Mouse (Mus musculus) CD8-positive naive resting alpha-beta T cell, adult 2 months (primary cell): ENCODE results near the gene Btc.

Experiments used
- DNase-seq, 2 experiments: peaks; one replicate each; pipeline ENCODE4 v3.0.0; 2022; ENCODE audit warnings: low read depth in 2 of 2, low spot score in 2 of 2

Btc gene

GRCm38 (mm10) chr5:91321840-91322239 lies 81.0 kb downstream of the Btc start:
- no peak for DNase-seq

DNA sequence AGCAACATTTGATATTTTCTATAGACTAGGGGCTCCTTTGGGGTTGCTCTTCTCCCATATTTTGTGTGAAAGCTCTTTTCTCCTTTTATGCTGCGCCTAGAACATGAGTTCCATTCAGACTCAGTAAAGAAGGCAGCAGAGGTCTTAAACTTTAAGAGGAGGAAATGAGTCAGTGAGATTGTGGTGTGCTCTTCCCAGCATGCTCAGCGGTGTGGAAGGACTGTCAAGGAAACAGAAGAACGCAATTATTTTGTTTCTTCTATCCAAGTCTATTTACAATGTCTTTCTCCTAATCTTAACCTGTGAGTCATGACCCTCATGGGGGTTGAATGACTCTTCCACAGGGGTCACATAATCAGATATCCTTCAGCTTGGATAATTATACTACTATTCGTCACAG lies 82.4 kb downstream of the Btc start:
- no peak for DNase-seq

DNA sequence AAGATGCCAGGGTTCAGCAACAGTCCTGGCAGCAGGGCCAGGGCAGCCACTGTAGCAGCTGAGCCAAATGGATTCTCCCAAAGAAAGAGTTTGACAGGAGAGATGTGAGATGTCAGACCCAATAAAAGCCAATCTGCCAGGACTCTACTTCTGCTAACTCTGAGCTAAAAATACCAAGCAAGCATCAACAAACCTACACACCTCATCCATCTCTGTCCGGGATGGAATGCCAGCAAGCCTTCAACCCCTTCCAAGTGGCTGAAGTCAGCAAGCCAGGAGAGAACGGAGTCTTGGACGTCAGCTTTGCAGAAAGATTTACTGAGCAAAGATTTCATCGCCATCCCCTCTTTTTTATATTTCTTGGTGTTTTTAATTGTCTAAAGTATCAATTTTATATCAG lies 88.8 kb downstream of the Btc start:
- DNase-seq = no peak

GRCm38 (mm10) chr5:91311767-91312166 lies 91.0 kb downstream of the Btc start:
- no peak for DNase-seq

DNA sequence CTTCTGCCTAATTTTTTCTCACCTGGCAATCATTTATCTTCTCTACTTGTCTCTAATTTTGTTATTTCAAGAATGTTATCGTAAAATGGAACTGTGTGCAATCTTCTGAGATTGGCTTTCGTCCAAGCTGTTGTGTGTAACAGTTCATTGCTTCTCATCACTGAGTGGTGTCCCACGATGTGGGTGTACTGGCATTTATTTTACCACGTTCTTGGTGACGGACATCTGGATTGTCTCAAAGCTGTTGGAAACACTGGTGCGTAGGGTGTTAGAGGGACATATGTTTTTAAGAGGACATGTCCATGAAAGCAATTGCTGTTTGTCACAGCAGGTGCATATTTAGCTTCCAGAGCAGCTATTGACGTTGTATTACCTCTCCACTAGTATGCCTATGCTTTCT lies 94.2 kb downstream of the Btc start:
- no peak for DNase-seq

GRCm38 (mm10) chr5:91307907-91308306 lies 94.9 kb downstream of the Btc start:
- DNase-seq = peak in 1 of 2 experiments; percentile 12
